Comparison of ENCODE assay signal across 18 mouse cellular contexts in genomic region chr10:41485778-41486177, GRCm38 (mm10). TPM values are rescaled to one million over a fixed set of nuclear protein-coding genes. Genes with fewer than 3 reads are reported as not detected.
"Had no signal": no experiment of that assay in that cellular context is flagged by ENCODE, and none has a peak within 500 bp of the region (broad histone marks: within the 10 kb centered on the region; RNA-seq: fewer than 3 reads in every experiment).

No protein-coding gene starts in this region.

- DNase-seq: kidney, adult 2 months; kidney, postnatal 25 days; layer of hippocampus, adult 9-11 months; liver, postnatal 0 days; lung, embryonic 14.5 days; thymus, adult 18-20 months; thymus, postnatal 4 days had no signal

- H3K27me3 ChIP-seq: limb, embryonic 12.5 days; limb, embryonic 15.5 days; midbrain, embryonic 12.5 days had no signal

- ATAC-seq: liver, postnatal 0 days; lung, postnatal 0 days; midbrain, embryonic 16.5 days had no signal

- H3K9me3 ChIP-seq: limb, embryonic 12.5 days; limb, embryonic 15.5 days; midbrain, embryonic 12.5 days had no signal

- H3K4me3 ChIP-seq: layer of hippocampus, adult 2 months; limb, embryonic 12.5 days; limb, embryonic 15.5 days; midbrain, embryonic 12.5 days had no signal

RNA-seq across cellular contexts. Expression of gene Ppil6, which starts 4.5 kb away (rescaled TPM):
- total RNA-seq: megakaryocyte-erythroid progenitor cell, adult 5-6 weeks; monocyte, adult 5-6 weeks had no signal
- polyA plus RNA-seq: liver, embryonic 14.5 days; macrophage; spleen, adult 2 months had no signal
